In genomic region chr6:24586885-24587284, GRCm38 (mm10) we compare ENCODE assay signal across 11 mouse cellular contexts. TPM values are rescaled to one million over a fixed set of nuclear protein-coding genes. Genes with fewer than 3 reads are reported as not detected.
A peak's percentile ranks its signal among the peaks of the same experiment; 100 is the strongest.
DNase-seq lines count a peak whose midpoint lies in the region; ATAC-seq and TF ChIP-seq lines count a peak whose summit lies in the region.
"Had no signal": no experiment of that assay in that cellular context is flagged by ENCODE, and none has a peak within 500 bp of the region (broad histone marks: within the 10 kb centered on the region; RNA-seq: fewer than 3 reads in every experiment).

No protein-coding gene starts in this region.

- no peaks in the 10 kb centered on the region for H3K27me3 ChIP-seq in kidney, adult 2 months (replicated peaks; ENCODE audit: control insufficient read depth, insufficient read depth, low read length)

- H3K4me1 ChIP-seq in kidney, adult 2 months (ENCODE audit: control insufficient read depth, insufficient read depth, low read length) = no peaks in the 10 kb centered on the region

- peak; percentile 75 for ATAC-seq in cerebellum, adult (ENCODE audit: insufficient number of reproducible peaks, low FRiP score, low TSS enrichment)

- DNase-seq in cerebellum, postnatal 36 days = no peak
- DNase-seq in testis, postnatal 14 days (ENCODE audit: low spot score) = peak; percentile 42
- no peak for DNase-seq in testis, postnatal 10 days (ENCODE audit: low spot score)
- DNase-seq in kidney, adult 2 months = peak; percentile 81
- peak; percentile 27 for DNase-seq in yolk sac, embryonic 10.5 days (ENCODE audit: low spot score)
- no peak for DNase-seq in right cerebral cortex, postnatal 36 days (ENCODE audit: low spot score in 2 of 2)
- no peak for DNase-seq in natural killer cell, adult 2 months (ENCODE audit: low spot score in 2 of 2)

- H3K36me3 ChIP-seq in kidney, adult 2 months (ENCODE audit: control insufficient read depth, insufficient read depth, low read length) = no peaks in the 10 kb centered on the region

- TF ChIP-seq CTCF in kidney, adult 2 months (conservative IDR thresholded peaks at IDR 0.05; ENCODE audit: insufficient read depth, insufficient read length, low read depth, low read length) = no peak

- WGBS in kidney, adult 2 months = 44% methylated on average over 3 of the region's 3 CpGs

- no peak for TF ChIP-seq POLR2A in kidney, adult 2 months (IDR thresholded peaks at IDR 0.05; ENCODE audit: low read depth, low read length)

- peak overlapping the region; percentile 52; the same call in 1 of the 2 replicates for H3K27ac ChIP-seq in kidney, adult 2 months (ENCODE audit: insufficient read depth, low read depth, low read length)
- H3K27ac ChIP-seq: layer of hippocampus, adult 2 months had no signal

- no peak overlapping the region for H3K4me3 ChIP-seq in kidney, adult 2 months (ENCODE audit: insufficient read depth, low read depth, low read length)
- H3K4me3 ChIP-seq: layer of hippocampus, adult 2 months had no signal

RNA-seq across cellular contexts. Expression of gene Lmod2, which starts 10.7 kb away (rescaled TPM):
- 1.1 TPM in 1 of 2 replicates, not detected in the other for polyA plus RNA-seq in kidney, adult 2 months (2012; rRNA removed)
- polyA plus RNA-seq: neural tube, embryonic 14.5 days had no signal

RNA-seq across cellular contexts. Expression of gene Asb15, which starts 58.9 kb away (rescaled TPM):
- 2.6 and 3.8 TPM in 2 replicates for polyA plus RNA-seq in kidney, adult 2 months (2012; rRNA removed)
- polyA plus RNA-seq: C2C12; neural tube, embryonic 14.5 days had no signal

RNA-seq across cellular contexts. Expression of gene Ndufa5, which starts 59.1 kb away (rescaled TPM):
- 14.8 and 24.9 TPM in 2 replicates for polyA plus RNA-seq in kidney, adult 2 months (2012; rRNA removed)

Comparison
In these comparisons a context has a peak if more than half of its experiments do, and no peak if none do; other contexts are left out.
1. DNase-seq: peak in testis, postnatal 14 days (single experiment), kidney, adult 2 months (single experiment) and yolk sac, embryonic 10.5 days (single experiment); none in cerebellum, postnatal 36 days (0 of 2), testis, postnatal 10 days (single experiment), right cerebral cortex, postnatal 36 days (0 of 2) and natural killer cell, adult 2 months (0 of 2).